Mouse (Mus musculus): ENCODE measurements at regions not wholly inside any gene's neighbourhood (a gene's known extent, or its start where the extent isn't known, plus 50 kb on each side); places are given as distances from the start of the nearest gene placed in this dataset.

DNA sequence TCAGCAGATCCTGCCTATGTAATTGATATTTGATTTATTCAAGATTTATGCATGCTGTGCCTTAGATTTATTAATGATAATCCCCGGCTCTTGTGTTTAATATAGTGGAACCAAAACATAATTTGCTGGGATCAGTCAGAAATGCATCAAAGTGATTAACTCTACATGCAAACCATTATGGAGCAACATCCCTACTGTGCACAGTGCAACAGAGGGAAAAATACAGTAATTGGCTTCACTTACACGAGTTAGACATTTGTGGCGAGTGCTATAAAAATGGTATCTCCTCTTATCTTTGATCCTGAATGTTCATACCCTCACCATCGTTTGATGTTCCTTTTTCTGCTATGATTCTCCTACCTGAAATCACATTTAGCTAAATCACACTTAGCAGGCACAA is 238.8 kb upstream of the Meis1 start:
- Histone ChIP-seq H3K9ac (replicated peaks) (no peak overlapping the region), H3K36me3 (no peaks in the 10 kb centered on the region), H3K9me3 (replicated peaks) (no peaks in the 10 kb centered on the region), H3K27me3 (replicated peaks) (no peaks in the 10 kb centered on the region), H3K27ac (replicated peaks) (no peak overlapping the region), H3K4me2 (no peak overlapping the region), H3K4me3 (replicated peaks) (no peak overlapping the region), H3K4me1 (no peaks in the 10 kb centered on the region)
- WGBS = 70% methylated on average over 4 of the region's 4 CpGs
- ATAC-seq (ENCODE audit: low FRiP score) = no peak

- H3K36me3 ChIP-seq = no peaks in the 10 kb centered on the region
- no peaks in the 10 kb centered on the region for H3K27me3 ChIP-seq (replicated peaks)
- H3K4me3 ChIP-seq (replicated peaks) = no peak overlapping the region
- no peaks in the 10 kb centered on the region for H3K9me3 ChIP-seq (replicated peaks)
- H3K4me2 ChIP-seq = no peak overlapping the region
- peaks cover 5% of the 10 kb centered on the region for H3K4me1 ChIP-seq
- no peak overlapping the region for H3K9ac ChIP-seq (replicated peaks)
- no peak for ATAC-seq (ENCODE audit: low FRiP score)
- H3K27ac ChIP-seq (replicated peaks) = no peak overlapping the region
- WGBS = 75% methylated on average over 4 of the region's 4 CpGs
Measured at GRCm38 (mm10) chr11:19262832-19263231, 244.0 kb upstream of the Meis1 start.

DNA sequence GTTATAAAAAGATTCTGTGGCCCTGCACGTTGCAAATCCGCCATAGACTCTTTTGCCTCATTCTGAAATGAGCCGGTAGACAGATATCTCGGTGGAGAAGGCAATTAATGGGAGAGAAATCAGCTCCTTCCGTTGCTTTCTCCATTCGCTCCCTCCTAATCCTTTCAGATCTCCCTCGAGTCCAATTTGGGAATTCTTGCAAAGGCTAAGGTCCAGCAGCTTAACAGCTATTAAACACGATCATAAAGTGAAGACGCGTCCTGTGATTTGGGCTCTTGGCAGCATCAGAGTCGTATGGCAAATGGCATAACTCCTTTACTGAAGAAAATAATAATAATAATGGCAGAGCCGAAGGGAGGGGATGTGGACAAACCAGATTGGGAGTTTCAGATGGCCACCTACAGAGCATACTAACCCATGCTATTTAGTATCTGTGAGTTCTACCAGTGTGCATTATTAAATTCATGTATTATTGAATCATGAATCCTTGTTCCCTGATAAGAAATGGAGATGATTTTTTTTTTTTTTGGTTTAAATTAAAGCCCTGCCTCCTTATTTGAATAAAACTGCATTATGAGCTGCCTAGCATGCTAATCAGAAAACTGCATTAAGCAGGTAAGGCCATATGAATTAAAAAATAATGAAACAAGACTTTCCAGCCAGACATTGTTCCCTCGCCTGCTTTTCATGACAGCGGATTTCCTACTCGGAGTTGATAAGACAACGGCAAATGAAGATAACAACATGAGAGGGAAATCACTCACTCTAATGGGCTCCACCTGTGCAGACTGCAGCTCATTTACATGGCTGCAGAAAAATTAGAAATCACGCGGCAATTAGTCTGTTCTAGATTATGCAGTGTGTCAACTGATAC is 246.2 kb upstream of the Meis1 start:
- Histone ChIP-seq H3K36me3 (no peaks in the 10 kb centered on the region), H3K9me3 (replicated peaks) (no peaks in the 10 kb centered on the region), H3K4me1 (peaks cover 5% of the 10 kb centered on the region), H3K27ac (replicated peaks) (peak overlapping the region; percentile 46; the same call in 1 of the 2 replicates), H3K4me3 (replicated peaks) (no peak overlapping the region), H3K9ac (replicated peaks) (no peak overlapping the region), H3K4me2 (peak overlapping the region; percentile 4; the same call in 1 of the 2 replicates), H3K27me3 (replicated peaks) (no peaks in the 10 kb centered on the region)
- peak; percentile 75 for ATAC-seq (ENCODE audit: low FRiP score)
- WGBS = 41% methylated on average over 18 of the region's 18 CpGs

- Histone ChIP-seq H3K4me3 (replicated peaks) (no peak overlapping the region), H3K27ac (replicated peaks) (no peak overlapping the region), H3K4me2 (no peak overlapping the region), H3K9ac (replicated peaks) (no peak overlapping the region), H3K36me3 (no peaks in the 10 kb centered on the region), H3K4me1 (peaks cover 5% of the 10 kb centered on the region), H3K27me3 (replicated peaks) (no peaks in the 10 kb centered on the region), H3K9me3 (replicated peaks) (no peaks in the 10 kb centered on the region)
- WGBS = 49% methylated on average over 3 of the region's 3 CpGs
- peak; percentile 11; the same call in 1 of the 2 replicates for ATAC-seq (ENCODE audit: low FRiP score)
Measured at GRCm38 (mm10) chr11:19265672-19265972, 246.8 kb upstream of the Meis1 start.

DNA sequence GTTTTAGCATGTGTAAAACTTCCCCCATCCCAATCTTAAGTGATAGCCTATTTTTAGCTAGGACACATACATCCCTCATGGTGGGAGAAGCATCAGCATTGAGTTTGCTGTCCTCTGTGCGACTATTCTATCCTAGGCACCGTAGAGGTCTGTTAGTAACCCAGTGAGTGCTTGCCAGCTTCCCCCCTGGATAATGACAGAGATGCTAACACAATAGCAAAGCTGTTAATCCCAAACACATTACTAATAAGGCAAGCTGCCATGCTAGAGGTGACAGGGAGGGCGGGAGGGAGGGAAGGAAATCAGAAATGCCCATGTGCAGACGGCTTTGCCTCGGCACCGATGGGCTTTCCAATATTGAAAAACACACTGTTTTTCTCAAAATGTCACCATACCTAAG is 272.2 kb upstream of the Meis1 start:
- Histone ChIP-seq H3K27me3 (replicated peaks) (no peaks in the 10 kb centered on the region), H3K36me3 (no peaks in the 10 kb centered on the region), H3K4me3 (replicated peaks) (no peak overlapping the region), H3K4me1 (no peaks in the 10 kb centered on the region), H3K4me2 (no peak overlapping the region), H3K9ac (replicated peaks) (no peak overlapping the region), H3K9me3 (replicated peaks) (no peaks in the 10 kb centered on the region), H3K27ac (replicated peaks) (no peak overlapping the region)
- no peak for ATAC-seq (ENCODE audit: low FRiP score)
- 88% methylated on average over 6 of the region's 6 CpGs for whole genome bisulfite sequencing

- no peaks in the 10 kb centered on the region for H3K27me3 ChIP-seq (replicated peaks)
- no peak overlapping the region for H3K4me3 ChIP-seq (replicated peaks)
- H3K27ac ChIP-seq (replicated peaks) = no peak overlapping the region
- WGBS = 92% methylated on average over 1 of the region's 1 CpGs
- H3K9ac ChIP-seq (replicated peaks) = no peak overlapping the region
- no peaks in the 10 kb centered on the region for H3K4me1 ChIP-seq
- no peaks in the 10 kb centered on the region for H3K9me3 ChIP-seq (replicated peaks)
- no peaks in the 10 kb centered on the region for H3K36me3 ChIP-seq
- no peak for ATAC-seq (ENCODE audit: low FRiP score)
- H3K4me2 ChIP-seq = no peak overlapping the region
Measured at GRCm38 (mm10) chr11:19299411-19299810, 280.6 kb upstream of the Meis1 start.

GRCm38 (mm10) chr11:19306687-19307086 is 287.9 kb upstream of the Meis1 start:
- WGBS = 92% methylated on average over 5 of the region's 5 CpGs
- Histone ChIP-seq H3K27ac (replicated peaks) (no peak overlapping the region), H3K36me3 (no peaks in the 10 kb centered on the region), H3K9me3 (replicated peaks) (no peaks in the 10 kb centered on the region), H3K4me3 (replicated peaks) (no peak overlapping the region), H3K9ac (replicated peaks) (no peak overlapping the region), H3K27me3 (replicated peaks) (no peaks in the 10 kb centered on the region), H3K4me1 (no peaks in the 10 kb centered on the region), H3K4me2 (no peak overlapping the region)
- no peak for ATAC-seq (ENCODE audit: low FRiP score)

- WGBS = 76% methylated on average over 2 of the region's 3 CpGs
- no peak overlapping the region for H3K4me3 ChIP-seq (replicated peaks)
- ATAC-seq (ENCODE audit: low FRiP score) = no peak
- no peak overlapping the region for H3K27ac ChIP-seq (replicated peaks)
- H3K9ac ChIP-seq (replicated peaks) = no peak overlapping the region
- H3K9me3 ChIP-seq (replicated peaks) = no peaks in the 10 kb centered on the region
- H3K27me3 ChIP-seq (replicated peaks) = no peaks in the 10 kb centered on the region
- H3K4me1 ChIP-seq = no peaks in the 10 kb centered on the region
- no peak overlapping the region for H3K4me2 ChIP-seq
- H3K36me3 ChIP-seq = no peaks in the 10 kb centered on the region
Measured at GRCm38 (mm10) chr11:19330685-19331239, 312.0 kb upstream of the Meis1 start.

DNA sequence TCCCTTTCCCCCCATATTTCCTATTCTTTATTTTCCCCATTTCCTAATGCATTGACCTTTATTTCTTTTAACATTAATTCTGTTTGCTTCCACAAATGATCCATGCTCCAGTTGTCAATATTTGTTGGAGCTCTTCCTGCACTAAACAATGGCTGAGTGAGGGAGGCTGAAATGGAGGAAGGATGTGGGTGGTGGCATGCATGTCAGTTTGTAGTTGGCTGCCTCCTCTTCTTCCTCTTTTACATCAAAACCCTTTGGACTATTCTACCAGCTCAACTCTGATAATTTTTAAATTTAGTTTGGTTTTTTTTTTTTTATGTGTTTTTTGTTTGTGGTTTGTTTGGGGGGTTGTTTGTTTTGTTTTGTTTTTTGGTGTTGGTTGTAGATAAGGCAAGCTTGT is 313.5 kb upstream of the Meis1 start:
- no peak overlapping the region for H3K9ac ChIP-seq (replicated peaks)
- no peak overlapping the region for H3K27ac ChIP-seq (replicated peaks)
- no peaks in the 10 kb centered on the region for H3K4me1 ChIP-seq
- no peaks in the 10 kb centered on the region for H3K27me3 ChIP-seq (replicated peaks)
- H3K9me3 ChIP-seq (replicated peaks) = no peaks in the 10 kb centered on the region
- H3K4me3 ChIP-seq (replicated peaks) = no peak overlapping the region
- H3K36me3 ChIP-seq = no peaks in the 10 kb centered on the region
- H3K4me2 ChIP-seq = no peak overlapping the region
- no peak for ATAC-seq (ENCODE audit: low FRiP score)

- no peak for ATAC-seq (ENCODE audit: low FRiP score)
- H3K27me3 ChIP-seq (replicated peaks) = no peaks in the 10 kb centered on the region
- H3K4me2 ChIP-seq = no peak overlapping the region
- no peaks in the 10 kb centered on the region for H3K4me1 ChIP-seq
- no peak overlapping the region for H3K27ac ChIP-seq (replicated peaks)
- H3K9me3 ChIP-seq (replicated peaks) = no peaks in the 10 kb centered on the region
- WGBS = 78% methylated on average over 1 of the region's 1 CpGs
- no peak overlapping the region for H3K4me3 ChIP-seq (replicated peaks)
- no peak overlapping the region for H3K9ac ChIP-seq (replicated peaks)
- H3K36me3 ChIP-seq = no peaks in the 10 kb centered on the region
Measured at GRCm38 (mm10) chr11:19332727-19333126, 313.9 kb upstream of the Meis1 start.

DNA sequence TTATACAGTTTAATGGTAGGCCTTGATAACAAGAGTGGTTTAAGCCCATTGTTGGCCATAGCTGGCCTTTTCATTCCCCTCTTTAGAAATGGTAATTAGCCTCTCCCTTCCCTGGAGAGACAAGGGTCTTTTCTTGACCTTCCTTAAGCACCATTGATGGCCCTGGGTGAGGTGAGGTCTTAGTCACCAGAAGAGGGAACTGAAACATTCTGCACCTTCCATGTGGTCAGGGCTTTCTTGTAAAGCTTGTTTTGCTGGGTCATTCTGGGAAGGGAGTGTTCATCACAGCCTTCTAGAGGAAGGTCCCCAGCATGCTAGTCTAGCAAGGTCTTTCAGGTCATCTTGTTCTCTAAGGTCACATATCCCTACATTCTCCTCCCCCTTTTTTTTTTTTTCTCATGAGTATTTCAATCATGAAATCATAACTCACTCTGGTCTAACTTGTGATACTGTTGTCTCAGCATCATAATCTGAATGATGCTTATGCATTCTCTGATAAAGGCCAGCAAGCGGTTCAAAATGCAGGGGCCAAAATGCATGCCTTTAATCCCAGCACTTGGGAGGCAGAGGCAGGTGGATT is 315.2 kb upstream of the Meis1 start:
- Histone ChIP-seq H3K27me3 (replicated peaks) (no peaks in the 10 kb centered on the region), H3K4me2 (no peak overlapping the region), H3K27ac (replicated peaks) (no peak overlapping the region), H3K9ac (replicated peaks) (no peak overlapping the region), H3K4me1 (no peaks in the 10 kb centered on the region), H3K9me3 (replicated peaks) (no peaks in the 10 kb centered on the region), H3K36me3 (no peaks in the 10 kb centered on the region), H3K4me3 (replicated peaks) (no peak overlapping the region)
- WGBS = 98% methylated on average over 1 of the region's 1 CpGs
- no peak for ATAC-seq (ENCODE audit: low FRiP score)

- Histone ChIP-seq H3K27me3 (replicated peaks) (no peaks in the 10 kb centered on the region), H3K4me2 (no peak overlapping the region), H3K4me3 (replicated peaks) (no peak overlapping the region), H3K9ac (replicated peaks) (no peak overlapping the region), H3K36me3 (no peaks in the 10 kb centered on the region), H3K27ac (replicated peaks) (no peak overlapping the region), H3K9me3 (replicated peaks) (no peaks in the 10 kb centered on the region), H3K4me1 (no peaks in the 10 kb centered on the region)
- WGBS = 96% methylated on average over 3 of the region's 3 CpGs
- no peak for ATAC-seq (ENCODE audit: low FRiP score)
Measured at GRCm38 (mm10) chr11:19335384-19335783, 316.6 kb upstream of the Meis1 start.

Measured in neural tube, embryonic 15.5 days (tissue).